Mouse (Mus musculus) heart, embryonic 10.5 days (tissue): ENCODE measurements at regions not wholly inside any gene's neighbourhood (a gene's known extent, or its start where the extent isn't known, plus 50 kb on each side); places are given as distances from the start of the nearest gene placed in this dataset.

ENCODE experiments used
- DNase-seq: peaks from one replicate; pipeline ENCODE4 v3.0.0-alpha.2; 2017; ENCODE audit warnings: low spot score
- H3K27ac ChIP-seq: fragments of 300-500 bp; sonication (generic); 2 replicates; pipeline ENCODE4 v1.5.1; 2016; ENCODE audit warnings: mild to moderate bottlenecking
- H3K27me3 ChIP-seq: fragments of 300-500 bp; sonication (generic); 2 replicates; pipeline ENCODE4 v1.6.1; 2016; ENCODE audit warnings: mild to moderate bottlenecking; ENCODE audit not compliant: poor library complexity, insufficient read depth, severe bottlenecking
- H3K36me3 ChIP-seq: fragments of 300-500 bp; sonication (generic); 2 replicates; pipeline ENCODE4 v1.6.1; 2016; ENCODE audit warnings: mild to moderate bottlenecking, moderate library complexity
- H3K4me1 ChIP-seq: fragments of 300-500 bp; sonication (generic); 2 replicates; pipeline ENCODE4 v1.6.1; 2016; ENCODE audit warnings: mild to moderate bottlenecking
- H3K4me3 ChIP-seq: fragments of 300-500 bp; sonication (generic); 2 replicates; pipeline ENCODE4 v1.5.1; 2016; ENCODE audit warnings: mild to moderate bottlenecking, moderate library complexity
- H3K9me3 ChIP-seq: fragments of 300-500 bp; sonication (generic); 2 replicates; pipeline ENCODE4 v1.6.1; 2016; ENCODE audit warnings: mild to moderate bottlenecking, moderate library complexity
- WGBS: fragments of 180-500 bp; shearing (Covaris S2); methylation state at CpG from one replicate; pipeline ENCODE4 v1.1.7; 2016; 5-methylcytosine and 5-hydroxymethylcytosine counted together

DNA sequence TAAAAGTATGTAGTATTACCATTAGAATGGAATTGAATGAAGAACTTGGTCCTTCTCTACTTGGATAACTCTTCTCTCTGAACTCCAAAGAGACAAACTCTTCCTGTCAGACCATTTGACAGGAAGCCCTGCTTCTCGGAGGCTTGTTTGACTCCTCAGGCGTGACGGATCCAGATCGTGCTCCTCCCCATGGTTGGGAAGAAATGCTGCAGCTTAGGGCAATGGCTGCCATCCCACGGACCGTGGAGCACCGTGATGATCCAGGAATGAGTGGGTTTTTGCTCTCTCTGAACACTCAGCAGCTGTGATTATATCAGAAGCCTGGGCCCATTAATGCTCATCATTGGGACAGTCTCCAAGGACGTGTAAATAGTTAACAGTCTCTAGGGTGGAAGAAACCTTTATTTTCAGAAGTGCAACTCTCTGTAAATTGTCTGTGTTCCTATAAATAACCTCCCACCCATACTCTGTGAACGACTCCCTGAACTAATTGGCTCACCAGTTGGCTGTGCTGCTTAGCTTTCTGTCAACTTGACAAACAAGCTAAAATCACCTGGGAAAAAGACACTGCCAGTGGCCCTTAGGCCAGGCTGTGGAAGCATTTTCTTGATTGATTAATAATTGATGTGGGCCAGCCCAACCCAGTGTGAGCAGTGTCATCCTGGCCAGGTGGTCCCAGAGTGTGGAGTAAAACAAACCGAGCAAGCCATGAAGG, 88.2 kb upstream of the Mylip start:
- no peak for DNase-seq
- H3K27ac ChIP-seq = no peak overlapping the region
- H3K4me1 ChIP-seq = peaks cover 7% of the 10 kb centered on the region; the same call in 1 of the 2 replicates
- no peaks in the 10 kb centered on the region for H3K9me3 ChIP-seq
- no peaks in the 10 kb centered on the region for H3K36me3 ChIP-seq
- H3K27me3 ChIP-seq = no peaks in the 10 kb centered on the region
- WGBS = 81% methylated on average over 10 of the region's 10 CpGs
- no peak overlapping the region for H3K4me3 ChIP-seq

DNA sequence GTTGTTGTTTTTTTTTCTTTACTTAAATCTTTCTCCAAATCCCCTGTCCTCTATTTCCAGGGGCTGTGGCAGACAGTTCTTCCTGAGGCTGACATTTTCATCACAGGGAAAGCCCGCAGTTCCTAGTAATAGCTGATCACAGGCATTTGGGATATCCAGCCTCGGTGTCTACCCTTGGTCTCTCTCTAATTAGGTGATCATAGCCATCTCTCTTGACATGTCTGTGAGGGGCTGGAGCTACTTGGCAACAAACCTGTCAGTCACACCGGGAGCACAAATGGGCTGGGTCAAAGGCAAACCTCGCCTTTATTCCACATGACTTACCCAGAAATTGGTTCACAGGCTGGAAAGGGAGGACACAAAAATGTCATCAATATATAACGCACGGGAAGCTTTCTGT, 86.7 kb upstream of the Mylip start:
- no peaks in the 10 kb centered on the region for H3K9me3 ChIP-seq
- H3K4me1 ChIP-seq = peaks cover 7% of the 10 kb centered on the region; the same call in 1 of the 2 replicates
- WGBS = 82% methylated on average over 6 of the region's 6 CpGs
- no peak overlapping the region for H3K27ac ChIP-seq
- no peak overlapping the region for H3K4me3 ChIP-seq
- no peaks in the 10 kb centered on the region for H3K27me3 ChIP-seq
- DNase-seq = no peak
- H3K36me3 ChIP-seq = no peaks in the 10 kb centered on the region

DNA sequence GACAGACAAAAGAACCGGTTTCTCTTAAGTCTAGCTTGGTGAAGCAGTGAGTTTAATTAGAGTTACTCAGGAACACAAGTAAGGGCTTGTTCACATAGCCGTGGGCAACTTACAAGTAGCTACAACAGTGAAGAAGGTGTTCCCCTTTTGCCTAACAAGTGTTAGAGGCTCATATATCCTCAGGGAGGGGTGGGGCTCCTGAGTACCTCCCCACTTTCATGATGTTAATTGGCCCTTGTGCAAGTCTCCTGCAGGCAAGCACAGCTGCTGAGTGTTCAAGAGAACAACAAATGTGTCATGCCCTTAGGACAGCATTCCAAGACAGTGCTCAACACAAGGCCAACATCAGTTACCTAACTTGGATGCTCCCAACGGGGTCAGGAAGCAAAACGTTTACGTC, 83.4 kb upstream of the Mylip start:
- Histone ChIP-seq H3K27ac (no peak overlapping the region), H3K27me3 (no peaks in the 10 kb centered on the region), H3K36me3 (no peaks in the 10 kb centered on the region), H3K4me1 (peaks cover 7% of the 10 kb centered on the region; the same call in 1 of the 2 replicates), H3K4me3 (no peak overlapping the region), H3K9me3 (no peaks in the 10 kb centered on the region)
- 81% methylated on average over 5 of the region's 5 CpGs for WGBS
- DNase-seq = no peak

DNA sequence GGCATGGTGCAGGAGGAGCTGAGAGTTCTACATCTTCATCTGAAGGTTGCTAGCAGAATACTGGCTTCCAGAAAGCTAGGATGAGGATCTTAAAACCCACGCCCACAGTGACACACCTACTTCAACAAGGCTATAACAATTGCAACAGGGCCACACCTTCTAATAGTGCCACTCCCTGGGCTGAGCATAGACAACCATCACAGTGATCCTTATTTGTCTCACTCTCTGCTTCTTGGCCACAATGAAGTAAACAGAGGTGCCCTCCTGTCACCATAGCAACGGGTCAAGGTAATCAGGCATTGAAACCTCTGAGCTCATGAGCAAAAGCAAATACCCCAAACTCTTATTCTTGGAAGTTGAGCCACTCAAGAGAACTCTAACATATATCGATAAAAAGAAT, 82.3 kb upstream of the Mylip start:
- Histone ChIP-seq H3K4me3 (no peak overlapping the region), H3K9me3 (no peaks in the 10 kb centered on the region), H3K36me3 (no peaks in the 10 kb centered on the region), H3K4me1 (peaks cover 7% of the 10 kb centered on the region; the same call in 1 of the 2 replicates), H3K27me3 (no peaks in the 10 kb centered on the region), H3K27ac (no peak overlapping the region)
- 89% methylated on average over 3 of the region's 3 CpGs for WGBS
- DNase-seq = no peak

DNA sequence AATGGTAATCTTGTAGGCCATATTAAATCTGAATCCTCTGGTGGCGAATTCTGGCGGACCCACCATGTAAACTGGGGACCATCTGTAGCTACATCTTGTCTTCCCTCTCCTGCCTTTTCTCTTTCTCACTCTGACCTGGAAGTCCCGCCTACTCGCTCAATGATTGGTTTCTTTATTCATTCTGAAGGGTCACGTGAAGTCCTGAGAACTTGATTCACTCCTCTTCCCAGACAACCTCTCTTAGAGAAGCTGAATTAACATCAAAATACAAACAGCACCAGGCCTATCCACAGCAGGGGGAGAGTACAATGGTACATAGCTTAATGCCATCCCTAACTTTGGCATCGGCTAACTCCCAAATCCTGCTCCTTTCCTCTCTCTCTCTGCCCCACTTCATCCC, 69.9 kb upstream of the Mylip start:
- no peaks in the 10 kb centered on the region for H3K9me3 ChIP-seq
- no peak overlapping the region for H3K27ac ChIP-seq
- WGBS = 83% methylated on average over 6 of the region's 6 CpGs
- H3K4me3 ChIP-seq = no peak overlapping the region
- no peaks in the 10 kb centered on the region for H3K36me3 ChIP-seq
- no peak for DNase-seq
- no peaks in the 10 kb centered on the region for H3K4me1 ChIP-seq
- H3K27me3 ChIP-seq = no peaks in the 10 kb centered on the region

DNA sequence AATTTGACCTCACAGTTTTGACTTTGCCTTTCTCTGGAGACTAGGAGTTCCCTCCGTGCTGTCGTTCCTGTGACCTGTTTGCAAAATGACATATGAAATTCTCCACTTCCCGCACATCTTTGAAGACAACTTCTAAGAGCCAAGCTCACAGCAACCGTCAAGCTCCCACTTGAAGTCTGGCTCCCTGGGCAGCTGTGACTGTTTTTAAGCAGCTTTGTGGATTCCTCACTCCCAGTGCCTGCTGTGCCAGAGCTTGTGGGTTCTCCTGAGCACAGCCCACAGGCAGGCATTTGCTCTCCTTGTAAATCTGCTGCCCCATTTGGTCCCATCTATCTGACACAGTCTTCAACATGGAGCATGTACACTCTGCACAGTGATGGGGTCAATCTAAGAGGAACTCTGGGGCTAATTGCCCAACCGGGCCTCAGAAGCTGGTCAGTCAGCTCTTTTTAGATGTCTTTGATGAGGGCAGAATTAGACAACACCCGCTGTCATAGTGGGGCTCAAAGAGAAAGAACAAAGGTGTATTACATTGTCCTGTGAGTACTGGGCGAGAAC, 63.7 kb upstream of the Mylip start:
- Histone ChIP-seq H3K27ac (no peak overlapping the region), H3K27me3 (no peaks in the 10 kb centered on the region), H3K36me3 (no peaks in the 10 kb centered on the region), H3K4me1 (no peaks in the 10 kb centered on the region), H3K9me3 (no peaks in the 10 kb centered on the region), H3K4me3 (no peak overlapping the region)
- no peak for DNase-seq
- 65% methylated on average over 7 of the region's 7 CpGs for WGBS

DNA sequence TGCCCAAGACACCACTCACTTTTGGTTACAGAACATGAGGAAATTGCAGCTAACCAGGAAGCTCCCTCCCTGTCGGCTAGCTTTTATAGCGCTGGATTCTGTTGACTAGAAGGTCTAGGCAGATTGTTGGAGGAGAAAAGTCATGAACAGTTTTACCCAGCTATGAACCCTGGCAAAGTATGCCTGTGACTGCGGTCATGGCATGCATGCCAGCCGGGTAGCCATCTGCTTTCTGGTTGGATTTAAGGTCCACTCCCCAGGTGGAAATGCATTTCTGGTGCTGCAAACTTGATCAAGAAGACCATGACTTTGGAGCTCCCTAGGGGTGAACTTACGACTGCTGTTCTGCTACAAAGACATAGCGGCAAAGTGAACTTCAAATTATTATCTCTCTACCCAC, 62.8 kb upstream of the Mylip start:
- no peak for DNase-seq
- Histone ChIP-seq H3K4me1 (no peaks in the 10 kb centered on the region), H3K9me3 (no peaks in the 10 kb centered on the region), H3K27ac (no peak overlapping the region), H3K36me3 (no peaks in the 10 kb centered on the region), H3K27me3 (no peaks in the 10 kb centered on the region), H3K4me3 (no peak overlapping the region)
- WGBS = 85% methylated on average over 6 of the region's 6 CpGs

DNA sequence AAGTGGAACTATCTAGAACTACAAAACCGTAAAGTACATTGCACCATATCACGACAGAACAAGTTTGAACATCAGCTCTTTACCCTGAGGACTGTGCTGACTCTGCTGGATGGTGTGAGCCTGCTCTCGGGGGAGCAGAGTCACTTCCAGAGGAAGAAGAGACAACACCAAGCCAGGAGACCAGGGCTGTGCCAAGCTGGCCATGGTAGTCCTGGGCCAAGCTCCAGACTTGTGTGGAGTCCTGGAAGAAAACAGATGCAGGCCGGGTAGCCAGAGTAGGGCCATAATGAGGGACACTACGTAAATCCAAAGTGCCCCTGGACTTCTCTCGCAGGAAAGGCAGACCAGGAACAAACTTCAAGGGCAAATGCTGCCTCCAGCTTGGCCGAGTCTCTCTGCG, 59.0 kb upstream of the Mylip start:
- Histone ChIP-seq H3K36me3 (no peaks in the 10 kb centered on the region), H3K9me3 (no peaks in the 10 kb centered on the region), H3K27ac (no peak overlapping the region), H3K4me1 (no peaks in the 10 kb centered on the region), H3K27me3 (no peaks in the 10 kb centered on the region), H3K4me3 (no peak overlapping the region)
- no peak for DNase-seq
- WGBS = 72% methylated on average over 8 of the region's 8 CpGs

DNA sequence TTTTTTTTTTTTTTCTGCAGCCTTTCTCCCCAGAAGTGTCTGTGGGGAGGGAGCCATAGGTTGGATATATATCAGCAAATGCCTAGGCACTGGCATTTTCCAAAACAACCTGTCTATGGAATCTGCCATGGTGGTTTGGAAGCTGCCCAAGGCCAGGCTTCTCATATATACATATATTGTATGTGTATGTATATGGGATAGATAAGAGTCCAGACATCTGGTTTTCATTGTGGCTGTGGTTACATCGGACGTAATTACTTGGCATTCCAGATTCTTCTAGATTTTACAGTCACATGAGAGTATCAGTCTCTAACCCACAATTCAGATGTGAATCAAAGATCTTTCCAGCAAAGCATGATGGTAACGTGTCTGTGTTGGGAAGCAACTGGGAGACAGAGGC, 57.5 kb upstream of the Mylip start:
- DNase-seq = no peak
- no peaks in the 10 kb centered on the region for H3K9me3 ChIP-seq
- H3K27ac ChIP-seq = no peak overlapping the region
- no peaks in the 10 kb centered on the region for H3K4me1 ChIP-seq
- H3K36me3 ChIP-seq = no peaks in the 10 kb centered on the region
- no peak overlapping the region for H3K4me3 ChIP-seq
- 87% methylated on average over 3 of the region's 3 CpGs for WGBS
- no peaks in the 10 kb centered on the region for H3K27me3 ChIP-seq

DNA sequence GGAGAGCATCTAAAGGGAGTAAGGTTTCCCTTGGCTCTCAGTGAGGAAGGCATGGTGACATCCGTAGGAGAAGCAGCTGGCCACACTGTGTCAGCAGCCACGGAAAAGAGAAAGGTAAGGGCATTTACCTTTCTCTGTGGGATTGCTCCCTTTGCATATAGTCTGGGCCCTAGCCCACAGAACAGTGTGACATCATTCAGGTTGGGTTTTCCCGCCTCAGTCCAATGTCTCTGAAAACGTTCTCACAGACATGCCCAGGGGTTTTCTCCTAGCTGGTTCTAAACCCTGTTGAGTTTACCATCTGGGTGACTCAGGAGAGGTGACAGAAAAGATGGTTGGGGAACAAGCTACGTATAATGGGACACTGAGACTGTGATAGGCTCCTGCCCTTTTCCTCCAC, 55.9 kb upstream of the Mylip start:
- WGBS = 72% methylated on average over 5 of the region's 5 CpGs
- H3K27ac ChIP-seq = no peak overlapping the region
- H3K4me1 ChIP-seq = no peaks in the 10 kb centered on the region
- no peak overlapping the region for H3K4me3 ChIP-seq
- H3K36me3 ChIP-seq = no peaks in the 10 kb centered on the region
- no peak for DNase-seq
- H3K9me3 ChIP-seq = no peaks in the 10 kb centered on the region
- no peaks in the 10 kb centered on the region for H3K27me3 ChIP-seq
